Mouse (Mus musculus): ENCODE data around the gene Syn3.

DNA sequence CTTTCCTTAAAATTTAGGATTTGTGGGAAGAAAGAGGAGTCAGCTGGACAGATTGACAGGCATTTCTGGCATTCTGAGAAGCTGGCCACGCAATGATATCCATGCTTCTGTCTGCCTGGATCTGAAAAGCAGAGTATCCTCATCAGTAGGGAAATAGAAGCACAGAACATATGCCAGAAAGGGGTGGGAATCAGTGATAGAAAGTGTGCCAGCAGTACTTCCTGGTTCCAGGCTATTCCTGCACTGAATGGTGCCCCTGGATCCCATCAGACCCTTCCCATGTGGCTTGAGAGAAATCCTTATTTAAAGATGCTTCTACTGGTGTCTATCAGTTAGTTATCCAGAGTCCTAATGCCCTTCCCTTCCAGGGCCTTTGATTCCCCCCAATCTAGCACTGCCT is 249.4 kb downstream of the Syn3 start:
- TF ChIP-seq ZC3H11A (IDR thresholded peaks at IDR 0.05; ENCODE audit: borderline replicate concordance, low read depth, low read length): no peak
- no peak for TF ChIP-seq CHD2 (IDR thresholded peaks at IDR 0.05; ENCODE audit: low read depth, low read length)
- TF ChIP-seq HCFC1 (IDR thresholded peaks at IDR 0.05; ENCODE audit: borderline replicate concordance, insufficient read depth, low read length): no peak
- no peak for TF ChIP-seq ZNF384 (IDR thresholded peaks at IDR 0.05; ENCODE audit: low read depth, low read length)
- TF ChIP-seq MAFK (IDR thresholded peaks at IDR 0.05; ENCODE audit: insufficient read depth, low read depth, low read length): no peak
